Comparison of ENCODE assay signal across 10 mouse cellular contexts in genomic region chr6:72667021-72667420, GRCm38 (mm10). TPM values are rescaled to one million over a fixed set of nuclear protein-coding genes. Genes with fewer than 3 reads are reported as not detected.
DNase-seq lines count a peak whose midpoint lies in the region; ATAC-seq and TF ChIP-seq lines count a peak whose summit lies in the region.
"Had no signal": no experiment of that assay in that cellular context is flagged by ENCODE, and none has a peak within 500 bp of the region (broad histone marks: within the 10 kb centered on the region; RNA-seq: fewer than 3 reads in every experiment).

No protein-coding gene starts in this region.

- H3K27me3 ChIP-seq in heart, postnatal 0 days (ENCODE audit: control insufficient read depth, insufficient read depth, low read length), result no peaks in the 10 kb centered on the region
- H3K27me3 ChIP-seq in heart, embryonic 10.5 days (ENCODE audit: insufficient read depth, poor library complexity, severe bottlenecking), result no peaks in the 10 kb centered on the region
- H3K27me3 ChIP-seq in embryonic facial prominence, embryonic 10.5 days (replicated peaks; ENCODE audit: low read depth, poor library complexity, severe bottlenecking), result no peaks in the 10 kb centered on the region
- H3K27me3 ChIP-seq: embryonic facial prominence, embryonic 13.5 days; lung, embryonic 15.5 days had no signal

- TF ChIP-seq EP300 in heart, postnatal 0 days (IDR thresholded peaks at IDR 0.05; ENCODE audit: low read depth), result no peak

- no peak overlapping the region for H3K9ac ChIP-seq in heart, postnatal 0 days (replicated peaks; ENCODE audit: low read depth, low read length)
- H3K9ac ChIP-seq: embryonic facial prominence, embryonic 13.5 days; lung, embryonic 15.5 days had no signal

- DNase-seq in heart, postnatal 0 days (ENCODE audit: low spot score), result peak; percentile 41
- DNase-seq in heart, embryonic 10.5 days (ENCODE audit: low spot score), result no peak
- peak; percentile 26 for DNase-seq in A20 (ENCODE audit: low read depth, low spot score)
- peak; percentile 42 for DNase-seq in T-cell, adult 2 months (ENCODE audit: low spot score)
- DNase-seq in embryonic facial prominence, embryonic 10.5 days (ENCODE audit: low spot score), result peak; percentile 47
- DNase-seq in kidney, postnatal 25 days, result peak; percentile 71 to 89
- peak; percentile 52 for DNase-seq in mesoderm, embryonic 11.5 days (ENCODE audit: low read depth, low spot score)
- no peak for DNase-seq in yolk sac, embryonic 10.5 days (ENCODE audit: low spot score)

- H3K4me1 ChIP-seq in heart, postnatal 0 days (ENCODE audit: control insufficient read depth, insufficient read depth), result peaks cover 40% of the 10 kb centered on the region
- H3K4me1 ChIP-seq in heart, embryonic 10.5 days, result peaks cover 66% of the 10 kb centered on the region
- peaks cover 61% of the 10 kb centered on the region for H3K4me1 ChIP-seq in embryonic facial prominence, embryonic 10.5 days

- ATAC-seq in heart, postnatal 0 days (ENCODE audit: insufficient read depth, low read depth), result no peak

- WGBS in heart, postnatal 0 days, result 63% methylated on average over 4 of the region's 4 CpGs
- 76% methylated on average over 4 of the region's 4 CpGs for WGBS in heart, embryonic 10.5 days
- 73% methylated on average over 4 of the region's 4 CpGs for WGBS in embryonic facial prominence, embryonic 10.5 days

- H3K36me3 ChIP-seq in heart, postnatal 0 days (replicated peaks; ENCODE audit: control insufficient read depth, insufficient read depth, low read length), result no peaks in the 10 kb centered on the region
- H3K36me3 ChIP-seq in heart, embryonic 10.5 days, result no peaks in the 10 kb centered on the region
- peaks cover 6% of the 10 kb centered on the region; the same call in 1 of the 2 replicates for H3K36me3 ChIP-seq in embryonic facial prominence, embryonic 10.5 days (replicated peaks)
- H3K36me3 ChIP-seq: lung, embryonic 15.5 days had no signal

- TF ChIP-seq CTCF in heart, postnatal 0 days (IDR thresholded peaks at IDR 0.05; ENCODE audit: low read depth), result peak; percentile 73

- H3K4me3 ChIP-seq in heart, postnatal 0 days (ENCODE audit: low read depth, low read length), result no peak overlapping the region
- H3K4me3 ChIP-seq in heart, embryonic 10.5 days, result no peak overlapping the region
- H3K4me3 ChIP-seq in embryonic facial prominence, embryonic 10.5 days, result no peak overlapping the region
- H3K4me3 ChIP-seq: embryonic facial prominence, embryonic 13.5 days; lung, embryonic 15.5 days had no signal

- H3K27ac ChIP-seq in heart, postnatal 0 days (ENCODE audit: low read depth), result no peak overlapping the region
- no peak overlapping the region for H3K27ac ChIP-seq in heart, embryonic 10.5 days
- no peak overlapping the region for H3K27ac ChIP-seq in embryonic facial prominence, embryonic 10.5 days (replicated peaks)
- H3K27ac ChIP-seq: lung, embryonic 15.5 days had no signal

- no peak overlapping the region for H3K4me2 ChIP-seq in heart, postnatal 0 days (ENCODE audit: low read depth, low read length)
- H3K4me2 ChIP-seq: embryonic facial prominence, embryonic 13.5 days; lung, embryonic 15.5 days had no signal

- no peaks in the 10 kb centered on the region for H3K9me3 ChIP-seq in heart, postnatal 0 days (replicated peaks; ENCODE audit: control insufficient read depth, low read length)
- H3K9me3 ChIP-seq in heart, embryonic 10.5 days, result no peaks in the 10 kb centered on the region
- no peaks in the 10 kb centered on the region for H3K9me3 ChIP-seq in embryonic facial prominence, embryonic 10.5 days
- H3K9me3 ChIP-seq: embryonic facial prominence, embryonic 13.5 days; lung, embryonic 15.5 days had no signal

RNA-seq across cellular contexts. Expression of gene Tgoln1, which starts 50.2 kb away (rescaled TPM):
- total RNA-seq in heart, postnatal 0 days (2014; rRNA removed; ENCODE audit: low replicate concordance), result 16.4 and 22.5 TPM in 2 replicates
- 19.4 and 21.3 TPM in 2 replicates for polyA plus RNA-seq in heart, postnatal 0 days (2015; fragmentation: Nextera tagmentation; extraction: Ambion mirVana)
- 27.9 and 29.1 TPM in 2 replicates for polyA plus RNA-seq in heart, embryonic 10.5 days (2016; fragmentation: Nextera tagmentation; extraction: Ambion mirVana)
- polyA plus RNA-seq in embryonic facial prominence, embryonic 10.5 days (2016; fragmentation: Nextera tagmentation; extraction: Ambion mirVana), result 26.2 and 27.9 TPM in 2 replicates

Comparison
In these comparisons a context has a peak if more than half of its experiments do, and no peak if none do; other contexts are left out.
1. DNase-seq: peak in heart, postnatal 0 days (single experiment), A20 (single experiment), T-cell, adult 2 months (single experiment), embryonic facial prominence, embryonic 10.5 days (single experiment), kidney, postnatal 25 days (2 of 2) and mesoderm, embryonic 11.5 days (single experiment); none in heart, embryonic 10.5 days (single experiment) and yolk sac, embryonic 10.5 days (single experiment).